Mouse (Mus musculus) adrenal gland, postnatal 25 days (tissue): ENCODE results near the gene Scnn1a. TPM values are rescaled to one million over a fixed set of nuclear protein-coding genes. Genes with fewer than 3 reads are reported as not detected.
A peak's percentile ranks its signal among the peaks of the same experiment; 100 is the strongest.

Experiments used
- DNase-seq: peaks from one replicate; pipeline ENCODE4 v3.0.0; 2021; ENCODE audit warnings: mixed read lengths
- total RNA-seq: library from RNA; stranded (reverse); gene quantifications from 2 replicates; pipeline ENCODE4 v1.2.3, GENCODE M21; 2021

The Scnn1a gene
- total RNA-seq, 1 experiment from 2014 or later = 1.6 TPM

GRCm38 (mm10) chr6:125309406-125309805, 11.1 kb upstream of the Scnn1a start:
- no peak for DNase-seq

DNA sequence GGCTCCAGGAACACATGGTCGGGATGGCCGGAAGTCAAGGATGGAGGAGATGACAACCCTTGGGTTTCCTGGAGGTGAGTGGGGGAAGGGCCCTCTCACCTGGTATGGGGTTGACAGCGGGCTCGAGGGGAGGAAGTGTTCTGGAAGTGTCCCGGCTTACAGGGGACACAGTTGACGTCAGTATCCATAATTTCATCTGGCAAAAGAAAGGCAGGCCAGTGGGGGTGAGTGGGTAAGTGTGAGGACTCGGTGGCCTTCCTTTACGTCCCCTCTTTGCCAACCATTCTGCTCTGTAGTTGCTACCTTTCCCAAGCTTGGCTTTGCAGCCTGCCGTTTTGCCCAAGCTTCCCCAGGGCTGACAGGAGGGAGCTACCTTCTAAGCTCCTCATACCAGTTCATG, 8.3 kb upstream of the Scnn1a start:
- DNase-seq = no peak

- DNase-seq = peak; percentile 28
Measured at GRCm38 (mm10) chr6:125312581-125313355, 7.7 kb upstream of the Scnn1a start.

DNA sequence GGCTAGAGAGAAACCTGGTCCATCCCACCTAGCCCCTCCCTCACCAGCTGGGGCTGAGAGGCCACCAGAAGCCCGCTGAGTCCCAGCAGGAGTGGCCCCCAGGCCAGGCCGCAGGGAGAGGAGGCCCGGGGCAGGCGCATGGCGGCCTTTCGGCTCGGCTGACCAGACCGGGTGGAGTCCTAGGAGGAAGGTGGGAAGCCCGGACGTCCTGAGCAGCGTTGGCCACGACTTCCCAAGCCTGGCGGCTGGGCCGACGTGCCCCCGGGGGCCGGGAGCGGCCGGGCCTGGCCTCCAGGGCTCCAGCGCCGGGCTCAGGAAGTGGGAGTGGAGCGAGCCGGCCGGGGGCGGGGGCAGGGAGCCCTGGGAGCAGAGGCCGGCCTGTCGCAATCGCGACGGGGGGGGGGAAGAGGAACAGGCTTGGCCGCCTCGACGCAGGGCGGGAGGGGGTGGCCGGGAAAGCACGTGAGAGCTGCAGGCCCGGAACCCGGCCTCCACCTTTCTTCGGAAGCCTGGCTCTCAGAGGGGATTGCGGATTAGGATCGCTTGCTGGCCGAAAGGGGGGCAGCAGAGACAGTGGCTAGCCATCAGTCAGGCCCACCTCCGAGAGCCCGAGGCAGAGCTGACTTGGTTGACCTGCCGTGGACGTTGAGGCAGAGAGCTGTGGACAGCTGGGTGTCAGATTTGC, 6.8 kb upstream of the Scnn1a start, which contains the start of gene Ltbr:
Ltbr (minus strand) TSS at position 340 of the 685 bp plus-strand sequence.
- DNase-seq = peak; percentile 94

GRCm38 (mm10) chr6:125314231-125314563, 6.3 kb upstream of the Scnn1a start:
- no peak for DNase-seq

DNA sequence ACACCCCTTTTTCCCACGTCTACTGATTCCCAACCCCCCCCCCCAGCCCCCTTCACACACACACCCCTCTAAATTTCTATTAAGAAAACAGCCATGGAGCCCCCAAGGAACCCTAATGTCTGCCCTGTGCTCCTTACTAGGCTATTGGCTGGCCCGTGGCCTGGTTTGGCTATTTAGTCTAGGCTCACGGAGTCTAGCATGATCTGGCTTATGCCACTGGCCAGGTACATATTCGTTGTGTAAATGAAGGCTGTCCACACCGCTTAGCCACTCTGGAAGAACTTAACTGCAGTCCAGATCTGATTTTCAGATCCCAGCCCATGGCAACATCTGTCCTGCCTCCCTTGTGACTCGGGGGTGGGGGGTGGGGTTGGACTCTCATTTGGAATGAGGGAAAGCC, 5.7 kb upstream of the Scnn1a start:
- no peak for DNase-seq

GRCm38 (mm10) chr6:125317077-125317476, 3.4 kb upstream of the Scnn1a start:
- DNase-seq = no peak

- DNase-seq = peak; percentile 58
Measured at GRCm38 (mm10) chr6:125318981-125319918, 1.2 kb upstream of the Scnn1a start.

DNA sequence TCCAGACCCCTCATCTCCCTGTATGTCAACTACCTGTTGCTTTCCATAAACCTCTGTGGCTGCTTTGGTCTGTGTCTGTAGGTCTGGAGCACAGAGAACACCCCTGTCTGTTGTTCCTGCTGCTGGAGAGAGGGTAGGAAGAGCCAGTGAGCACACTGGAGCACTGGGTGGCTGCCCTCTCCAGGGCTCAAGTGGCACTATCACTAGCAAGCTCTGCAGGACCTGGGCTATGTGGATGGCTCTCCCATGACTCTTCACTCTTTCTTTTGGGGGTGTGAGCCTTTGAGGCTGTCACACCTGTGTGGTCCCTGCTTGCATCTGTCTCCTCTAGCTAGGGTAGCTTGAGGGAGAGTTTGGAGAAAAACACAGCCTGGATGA, 551 bp upstream of the Scnn1a start:
- DNase-seq = no peak

GRCm38 (mm10) chr6:125321114-125321855, 826 bp downstream of the Scnn1a start:
- DNase-seq = no peak

- no peak for DNase-seq
Measured at GRCm38 (mm10) chr6:125322794-125323193, 2.3 kb downstream of the Scnn1a start.

DNA sequence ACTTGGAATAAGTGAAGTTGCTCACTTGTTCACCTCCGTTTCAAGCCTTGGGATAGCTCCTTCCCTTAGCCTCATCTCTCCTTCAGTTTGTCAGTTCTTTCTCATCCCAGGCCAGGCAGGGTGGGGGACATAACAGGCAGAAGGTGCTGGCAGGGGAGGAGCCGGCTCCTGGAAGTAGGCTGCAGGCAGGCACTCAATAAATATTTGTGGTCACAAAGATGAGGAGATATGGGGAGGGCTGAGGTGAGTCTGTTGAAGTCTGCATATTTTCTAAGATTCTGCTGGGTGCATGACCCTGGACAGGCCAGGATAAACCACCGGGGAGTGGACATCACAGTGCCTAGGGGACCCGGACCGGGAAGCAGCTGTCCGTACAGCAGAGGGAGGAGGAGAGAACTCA, 3.1 kb downstream of the Scnn1a start:
- no peak for DNase-seq

- no peak for DNase-seq
Measured at GRCm38 (mm10) chr6:125325337-125325736, 4.9 kb downstream of the Scnn1a start.

DNA sequence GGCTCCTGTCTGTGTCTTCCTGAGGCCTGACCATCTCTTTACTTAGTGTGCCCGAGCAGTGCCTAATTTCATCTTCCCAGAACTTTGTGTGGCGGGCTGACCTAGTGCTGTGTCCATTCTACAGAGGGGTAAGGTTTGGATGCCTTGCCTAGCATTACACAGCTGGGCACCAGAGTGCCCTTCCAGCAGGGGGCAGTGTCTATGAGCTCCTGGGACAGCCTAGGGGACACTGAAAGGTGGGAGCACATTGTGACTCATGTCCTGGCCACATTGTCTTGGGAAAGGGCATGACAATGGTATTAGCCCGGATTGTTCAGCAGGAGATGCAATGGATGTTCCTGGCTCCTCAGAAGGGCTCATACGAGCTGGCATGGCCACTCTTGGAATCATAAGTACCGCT, 7.8 kb downstream of the Scnn1a start:
- peak; percentile 52 for DNase-seq

- DNase-seq = peak; percentile 95
Measured at GRCm38 (mm10) chr6:125330626-125331326, 10.3 kb downstream of the Scnn1a start.

DNA sequence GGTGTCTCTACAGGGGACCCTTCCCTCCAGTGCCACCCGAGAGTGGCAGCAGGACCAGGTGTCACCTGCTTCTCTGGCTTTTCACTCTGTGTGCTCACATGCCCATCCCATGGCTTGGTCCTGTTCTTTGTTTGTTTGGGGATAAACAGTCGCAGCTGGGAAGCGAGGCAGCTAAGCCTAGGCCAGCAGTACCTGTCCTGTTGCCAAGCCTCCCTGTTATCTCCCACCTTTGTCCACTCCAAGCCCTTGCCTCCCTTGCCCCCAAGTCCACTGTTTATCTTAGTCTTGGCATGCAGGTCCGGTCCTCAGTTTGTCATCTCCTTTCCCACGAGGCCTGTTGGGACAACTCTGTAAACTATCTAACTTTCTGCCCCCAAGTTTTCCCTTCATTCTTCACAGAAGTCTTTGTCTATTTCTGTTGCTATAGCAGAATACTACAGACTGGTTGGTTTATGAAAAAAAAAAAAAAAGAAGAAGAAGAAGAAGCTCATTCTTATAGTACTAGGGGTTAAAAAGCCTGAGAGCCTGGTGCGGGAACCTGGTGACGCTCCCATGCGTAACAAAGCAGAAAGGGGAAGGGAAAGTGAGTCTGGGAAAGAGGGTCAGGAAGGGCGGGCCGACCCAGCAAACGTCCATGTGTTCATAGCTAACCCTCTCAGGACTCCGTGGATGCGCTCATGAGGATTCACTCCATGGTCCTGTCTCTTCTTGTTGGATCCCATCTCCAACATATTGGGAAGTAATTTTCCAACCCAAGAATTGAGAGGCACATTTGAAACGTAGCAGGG, 12.8 kb downstream of the Scnn1a start:
- no peak for DNase-seq

- no peak for DNase-seq
Measured at GRCm38 (mm10) chr6:125334356-125334755, 13.9 kb downstream of the Scnn1a start.

DNA sequence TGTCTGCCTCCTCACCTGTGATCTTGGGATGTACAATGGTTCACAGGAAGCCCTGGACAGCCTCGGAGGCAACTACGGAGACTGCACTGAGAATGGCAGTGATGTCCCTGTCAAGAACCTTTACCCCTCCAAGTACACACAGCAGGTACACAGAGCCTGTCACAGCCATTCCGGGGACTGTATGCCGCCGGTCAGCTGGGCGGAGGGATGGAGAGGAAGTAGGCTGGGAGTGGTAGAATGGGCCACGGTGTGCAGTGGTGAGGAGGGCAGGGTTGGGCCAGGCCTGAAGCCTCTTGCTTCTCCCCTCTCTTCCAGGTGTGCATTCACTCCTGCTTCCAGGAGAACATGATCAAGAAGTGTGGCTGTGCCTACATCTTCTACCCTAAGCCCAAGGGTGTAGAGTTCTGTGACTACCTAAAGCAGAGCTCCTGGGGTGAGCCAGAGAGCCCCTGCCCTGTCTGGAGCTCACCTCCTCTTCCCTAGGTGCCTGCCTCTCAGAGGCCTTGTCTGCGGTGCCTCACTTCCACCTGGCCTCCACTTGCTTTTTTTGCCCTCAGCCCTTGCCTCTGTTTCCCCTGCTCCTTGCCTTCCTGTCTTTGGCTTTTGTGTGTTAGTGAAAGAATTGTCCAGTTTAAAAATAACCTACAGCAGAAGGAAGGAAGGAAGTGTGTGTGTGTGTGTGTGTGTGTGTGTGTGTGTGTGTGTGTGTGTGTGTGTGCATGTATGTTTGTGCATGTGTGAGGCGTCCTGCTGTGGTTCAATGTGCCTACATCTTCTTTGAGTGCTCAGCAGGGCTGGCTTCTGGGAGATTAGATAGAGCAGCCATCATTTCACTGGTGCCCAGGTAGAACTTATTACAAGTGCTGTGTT, 18.6 kb downstream of the Scnn1a start:
- DNase-seq = no peak

GRCm38 (mm10) chr6:125340244-125340643, 19.8 kb downstream of the Scnn1a start:
- no peak for DNase-seq

GRCm38 (mm10) chr6:125342198-125342597, 21.7 kb downstream of the Scnn1a start:
- no peak for DNase-seq
